Mouse (Mus musculus) hindbrain, embryonic 10.5 days (tissue): ENCODE measurements around the gene Mydgf. TPM values are rescaled to one million over a fixed set of nuclear protein-coding genes. Genes with fewer than 3 reads are reported as not detected.

Source experiments
- DNase-seq: peaks from one replicate; pipeline ENCODE4 v3.0.0-alpha.2; 2017; ENCODE audit warnings: low spot score
- H3K27ac ChIP-seq: fragments of 300-500 bp; sonication (generic); 2 replicates; pipeline ENCODE4 v1.5.1; 2016; ENCODE audit warnings: mild to moderate bottlenecking, moderate library complexity
- H3K27me3 ChIP-seq: fragments of 300-500 bp; sonication (generic); 2 replicates; pipeline ENCODE4 v1.6.1; 2016; ENCODE audit warnings: mild to moderate bottlenecking; ENCODE audit not compliant: poor library complexity, insufficient read depth, severe bottlenecking
- H3K36me3 ChIP-seq: fragments of 300-500 bp; sonication (generic); 2 replicates; pipeline ENCODE4 v1.6.1; 2016; ENCODE audit warnings: mild to moderate bottlenecking, moderate library complexity
- H3K4me1 ChIP-seq: fragments of 300-500 bp; sonication (generic); replicated peaks from 2 replicates; pipeline ENCODE4 v1.6.1; 2016; ENCODE audit warnings: mild to moderate bottlenecking
- H3K4me3 ChIP-seq: fragments of 300-500 bp; sonication (generic); 2 replicates; pipeline ENCODE4 v1.5.1; 2016; ENCODE audit warnings: mild to moderate bottlenecking, moderate library complexity
- H3K9me3 ChIP-seq: fragments of 300-500 bp; sonication (generic); 2 replicates; pipeline ENCODE4 v1.6.1; 2016; ENCODE audit warnings: mild to moderate bottlenecking, moderate library complexity
- WGBS: fragments of 180-500 bp; shearing (Covaris S2); methylation state at CpG from one replicate; pipeline ENCODE4 v1.1.7; 2016; 5-methylcytosine and 5-hydroxymethylcytosine counted together
- polyA plus RNA-seq: library from polyadenylated mRNA; unstranded; fragments of >200 nt; fragmentation: Nextera tagmentation; extraction: Ambion mirVana; gene quantifications from 2 replicates; pipeline ENCODE4 v1.2.1, GENCODE M21; 2016

Mydgf gene
- polyA plus RNA-seq, 1 experiment from 2014 or later = 70.5 TPM

DNA sequence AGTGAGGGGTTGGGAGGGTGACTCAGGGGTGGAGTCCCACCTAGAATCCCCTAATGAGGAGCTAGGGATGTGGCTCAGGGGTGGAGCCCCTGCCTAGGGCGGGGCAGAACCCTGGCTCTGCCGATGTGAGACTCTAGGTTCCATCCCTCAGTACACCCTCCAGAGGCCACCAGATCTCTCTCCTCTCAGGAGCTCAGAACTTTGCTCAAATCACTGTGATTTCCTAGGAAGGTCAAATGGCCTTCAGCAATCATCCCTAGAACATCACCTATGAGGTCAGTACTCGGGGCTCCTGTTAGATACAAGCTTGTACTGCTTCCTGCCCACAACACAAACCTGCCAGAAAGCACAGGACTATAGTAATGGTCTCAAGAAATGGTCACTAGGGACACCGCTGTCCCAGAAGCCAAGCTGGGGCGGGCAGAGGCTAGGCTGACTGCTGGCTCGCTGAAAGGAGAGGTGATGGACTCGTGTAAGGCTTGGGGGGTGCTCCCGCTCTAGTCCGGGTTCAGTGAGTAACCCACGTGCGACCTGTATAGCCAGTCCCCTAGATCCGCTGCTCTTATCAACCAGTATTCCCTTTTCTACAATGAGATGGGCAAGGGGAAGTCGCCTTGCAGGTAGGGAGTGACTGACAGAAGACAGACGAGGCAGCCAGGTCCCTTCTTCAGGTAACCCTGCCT is 604 bp downstream of the Mydgf start:
- Histone ChIP-seq H3K4me1 (peaks cover 40% of the 10 kb centered on the region), H3K36me3 (peaks cover 63% of the 10 kb centered on the region), H3K27ac (peak overlapping the region; percentile 90), H3K4me3 (peak overlapping the region; percentile 91), H3K27me3 (no peaks in the 10 kb centered on the region), H3K9me3 (no peaks in the 10 kb centered on the region)
- WGBS = 3% methylated on average over 14 of the region's 14 CpGs
- no peak for DNase-seq

DNA sequence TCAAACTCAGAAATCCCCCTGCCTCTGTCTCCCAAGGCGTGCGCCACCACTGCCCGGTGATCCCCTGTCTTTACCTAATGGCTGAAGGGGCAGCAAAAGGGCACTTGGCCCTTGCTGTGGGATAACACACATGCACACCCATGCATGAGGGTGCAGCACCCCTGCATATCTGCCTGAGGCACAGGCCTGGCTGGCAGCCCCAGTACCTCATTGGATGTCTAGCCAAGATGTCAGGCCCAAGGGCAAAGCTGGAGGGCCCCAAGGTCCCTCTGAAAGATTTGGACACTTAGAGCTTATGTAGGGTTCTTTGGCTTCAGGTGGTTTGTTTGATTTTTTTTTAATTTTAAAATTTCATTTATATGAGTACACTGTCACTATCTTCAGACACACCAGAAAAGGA is 8.3 kb downstream of the Mydgf start:
- Histone ChIP-seq H3K36me3 (peaks cover 69% of the 10 kb centered on the region), H3K27ac (no peak overlapping the region), H3K27me3 (no peaks in the 10 kb centered on the region), H3K4me3 (no peak overlapping the region), H3K9me3 (no peaks in the 10 kb centered on the region), H3K4me1 (peaks cover 16% of the 10 kb centered on the region)
- WGBS = 98% methylated on average over 3 of the region's 3 CpGs
- no peak for DNase-seq

- Histone ChIP-seq H3K27me3 (no peaks in the 10 kb centered on the region), H3K36me3 (peaks cover 50% of the 10 kb centered on the region), H3K27ac (no peak overlapping the region; the same call in 1 of the 2 replicates), H3K4me1 (peaks cover 32% of the 10 kb centered on the region), H3K9me3 (no peaks in the 10 kb centered on the region), H3K4me3 (no peak overlapping the region)
- WGBS = 64% methylated on average over 10 of the region's 10 CpGs
- no peak for DNase-seq
Measured at GRCm38 (mm10) chr17:56173401-56174046, 10.2 kb downstream of the Mydgf start.

- no peaks in the 10 kb centered on the region for H3K27me3 ChIP-seq
- 91% methylated on average over 17 of the region's 17 CpGs for WGBS
- no peak overlapping the region for H3K4me3 ChIP-seq
- peaks cover 32% of the 10 kb centered on the region for H3K4me1 ChIP-seq
- no peak for DNase-seq
- 0 out of 2 replicates have a peak overlapping the region, but pooled peaks have one; percentile 79 for H3K27ac ChIP-seq
- H3K9me3 ChIP-seq = no peaks in the 10 kb centered on the region
- H3K36me3 ChIP-seq = peaks cover 34% of the 10 kb centered on the region
Measured at GRCm38 (mm10) chr17:56171881-56172280, 11.8 kb downstream of the Mydgf start.

DNA sequence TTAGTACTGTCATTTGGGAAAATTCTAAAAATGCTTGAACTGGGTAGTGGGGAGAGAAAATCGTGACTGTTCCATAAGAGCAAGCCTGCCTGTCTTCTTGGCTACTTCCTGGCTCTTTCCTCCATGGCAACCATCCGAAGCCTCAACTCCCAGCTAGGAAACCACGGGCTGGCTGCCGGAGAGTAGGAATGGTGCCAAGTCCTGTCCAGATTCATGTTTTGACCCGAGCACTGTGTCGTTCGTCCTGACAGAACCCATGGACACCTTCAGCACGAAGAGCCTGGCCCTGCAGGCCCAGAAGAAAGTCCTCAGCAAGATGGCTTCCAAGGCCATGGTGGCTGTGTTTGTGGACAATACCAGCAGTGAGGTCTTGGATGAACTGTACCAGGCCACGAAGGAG is 12.3 kb downstream of the Mydgf start:
- Histone ChIP-seq H3K27ac (peak overlapping the region; percentile 79; the same call in 1 of the 2 replicates), H3K9me3 (no peaks in the 10 kb centered on the region), H3K4me3 (no peak overlapping the region), H3K4me1 (peaks cover 32% of the 10 kb centered on the region), H3K36me3 (peaks cover 29% of the 10 kb centered on the region), H3K27me3 (no peaks in the 10 kb centered on the region)
- 82% methylated on average over 9 of the region's 9 CpGs for WGBS
- no peak for DNase-seq

- peaks cover 21% of the 10 kb centered on the region for H3K36me3 ChIP-seq
- DNase-seq = peak; percentile 69
- H3K4me3 ChIP-seq = peak overlapping the region; percentile 29
- H3K4me1 ChIP-seq = peaks cover 37% of the 10 kb centered on the region
- H3K9me3 ChIP-seq = no peaks in the 10 kb centered on the region
- H3K27ac ChIP-seq = peak overlapping the region; percentile 79
- H3K27me3 ChIP-seq = no peaks in the 10 kb centered on the region
- WGBS = 30% methylated on average over 10 of the region's 10 CpGs
Measured at GRCm38 (mm10) chr17:56170636-56171035, 13.1 kb downstream of the Mydgf start.

- H3K9me3 ChIP-seq = no peaks in the 10 kb centered on the region
- peak overlapping the region; percentile 79 for H3K27ac ChIP-seq
- H3K4me1 ChIP-seq = peaks cover 43% of the 10 kb centered on the region
- H3K36me3 ChIP-seq = peaks cover 13% of the 10 kb centered on the region
- no peak overlapping the region for H3K4me3 ChIP-seq
- no peaks in the 10 kb centered on the region for H3K27me3 ChIP-seq
- peak; percentile 31 for DNase-seq
- WGBS = 65% methylated on average over 6 of the region's 6 CpGs
Measured at GRCm38 (mm10) chr17:56169830-56170229, 13.9 kb downstream of the Mydgf start.

DNA sequence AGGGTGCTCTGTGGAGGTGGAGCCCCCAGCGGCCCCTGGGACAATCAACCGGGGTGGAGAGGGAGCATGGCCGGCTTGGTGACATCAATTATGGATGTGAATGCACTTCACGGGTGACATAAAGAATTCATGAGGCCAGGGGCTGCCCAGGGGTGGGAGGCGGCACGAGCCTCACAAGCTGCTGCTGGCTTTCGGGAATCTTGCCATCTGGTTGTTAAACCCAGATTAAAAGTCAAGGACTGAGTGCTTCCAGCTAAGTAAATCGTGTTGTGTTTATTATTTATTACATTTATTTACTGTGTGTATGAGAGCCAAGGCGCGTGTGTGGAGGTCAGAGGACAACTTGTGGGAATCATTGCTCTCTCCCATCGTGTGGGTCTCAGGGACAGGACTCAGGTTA is 18.0 kb downstream of the Mydgf start:
- no peaks in the 10 kb centered on the region for H3K36me3 ChIP-seq
- no peaks in the 10 kb centered on the region for H3K9me3 ChIP-seq
- H3K4me1 ChIP-seq = peaks cover 54% of the 10 kb centered on the region
- DNase-seq = no peak
- H3K4me3 ChIP-seq = no peak overlapping the region
- peaks cover 12% of the 10 kb centered on the region for H3K27me3 ChIP-seq
- WGBS = 63% methylated on average over 11 of the region's 11 CpGs
- peak overlapping the region; percentile 29; the same call in 1 of the 2 replicates for H3K27ac ChIP-seq

DNA sequence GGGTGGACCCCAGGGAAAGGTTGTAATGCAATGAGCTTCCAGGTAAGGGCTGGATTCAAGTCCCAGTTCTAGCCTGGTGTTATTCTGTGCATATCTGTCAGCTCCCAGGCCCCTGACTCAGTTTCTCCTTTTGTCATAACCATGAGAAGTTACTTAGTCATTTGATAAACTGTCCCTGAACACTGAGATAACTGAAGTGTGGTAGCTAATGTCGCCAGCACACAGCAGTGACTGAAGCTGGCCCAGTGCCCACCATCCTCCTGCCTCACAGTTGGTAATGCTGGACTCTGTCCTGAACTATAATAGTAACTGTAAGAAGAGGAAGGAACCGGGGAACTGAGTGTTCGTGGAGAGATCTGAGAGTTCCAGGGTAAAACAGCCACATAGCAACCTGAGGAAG is 19.2 kb downstream of the Mydgf start:
- H3K27ac ChIP-seq = no peak overlapping the region; the same call in 1 of the 2 replicates
- no peak for DNase-seq
- H3K27me3 ChIP-seq = peaks cover 21% of the 10 kb centered on the region
- no peaks in the 10 kb centered on the region for H3K36me3 ChIP-seq
- H3K4me1 ChIP-seq = peaks cover 45% of the 10 kb centered on the region
- WGBS = 87% methylated on average over 3 of the region's 3 CpGs
- H3K4me3 ChIP-seq = no peak overlapping the region
- H3K9me3 ChIP-seq = no peaks in the 10 kb centered on the region

GRCm38 (mm10) chr17:56163523-56164102 is 20.1 kb downstream of the Mydgf start:
- Histone ChIP-seq H3K27ac (peak overlapping the region; percentile 80; the same call in 1 of the 2 replicates), H3K4me1 (peaks cover 44% of the 10 kb centered on the region), H3K4me3 (peak overlapping the region; percentile 55; the same call in 1 of the 2 replicates), H3K36me3 (no peaks in the 10 kb centered on the region), H3K9me3 (no peaks in the 10 kb centered on the region), H3K27me3 (peaks cover 30% of the 10 kb centered on the region)
- 75% methylated on average over 6 of the region's 6 CpGs for WGBS
- DNase-seq = no peak

DNA sequence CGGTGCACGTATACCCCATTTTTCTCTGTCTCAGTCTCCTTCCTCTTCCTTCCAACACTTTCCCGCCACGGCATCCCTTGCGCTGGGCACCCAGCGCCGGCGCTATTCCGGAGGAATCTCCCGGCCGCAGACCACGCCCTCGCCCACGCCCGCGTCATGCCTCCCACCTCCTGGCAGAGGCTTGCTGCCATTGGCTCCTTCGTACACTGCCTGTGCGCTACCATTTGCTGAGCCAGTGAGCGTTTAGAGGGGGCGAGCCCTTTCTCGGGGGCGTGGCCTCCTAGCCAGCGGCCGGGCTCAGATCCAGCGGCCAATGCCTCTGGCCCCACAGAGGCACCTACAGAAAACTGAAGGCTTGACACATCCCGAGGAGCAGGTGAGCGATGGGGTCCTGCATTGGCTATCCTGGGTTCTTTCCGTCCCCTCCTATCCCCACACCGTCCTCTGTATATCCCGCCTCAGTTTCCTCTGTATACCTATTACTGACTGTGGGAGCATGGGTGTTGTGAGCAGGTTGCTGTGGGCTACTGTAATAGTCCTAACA is 21.4 kb downstream of the Mydgf start, which contains the start of gene Tnfaip8l1:
Gene Tnfaip8l1, plus strand, starts transcription at position 247 of the 544 bp plus-strand sequence.
- Histone ChIP-seq H3K9me3 (no peaks in the 10 kb centered on the region), H3K4me3 (peak within 1 kb of the TSS; percentile 55), H3K4me1 (peaks cover 43% of the 10 kb centered on the region), H3K27ac (peak within 1 kb of the TSS; percentile 80), H3K36me3 (no peaks in the 10 kb centered on the region), H3K27me3 (peaks cover 44% of the 10 kb centered on the region)
- 1% methylated on average over 30 of the region's 30 CpGs for WGBS
- DNase-seq = peak; percentile 95

DNA sequence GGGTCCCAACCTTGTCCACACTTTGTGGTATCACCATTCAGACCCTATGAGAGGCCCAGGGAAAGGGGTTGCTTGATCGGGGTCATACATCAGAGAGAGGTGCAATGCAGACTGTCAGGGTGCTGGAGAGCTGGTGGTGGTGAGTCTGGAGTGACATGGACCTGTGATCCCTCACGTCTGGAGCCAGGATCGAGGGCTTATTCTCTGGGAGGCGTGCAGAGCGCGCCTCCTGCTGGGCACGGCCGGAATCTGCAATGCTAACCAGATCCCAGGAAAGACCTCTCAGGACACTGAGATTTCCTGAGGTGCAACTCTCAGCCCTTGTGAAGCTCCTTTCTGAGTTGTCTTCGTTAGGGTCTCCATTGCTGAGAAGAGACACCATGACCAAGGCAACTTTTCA is 24.0 kb downstream of the Mydgf start:
- 4% methylated on average over 9 of the region's 9 CpGs for WGBS
- peak; percentile 78 for DNase-seq
- Histone ChIP-seq H3K27me3 (peaks cover 69% of the 10 kb centered on the region), H3K27ac (peak overlapping the region; percentile 50; the same call in 1 of the 2 replicates), H3K9me3 (no peaks in the 10 kb centered on the region), H3K4me1 (peaks cover 39% of the 10 kb centered on the region), H3K36me3 (no peaks in the 10 kb centered on the region), H3K4me3 (no peak overlapping the region)
